Mouse (Mus musculus): ENCODE measurements around the gene Vwf.

The Vwf gene

GRCm38 (mm10) chr6:125546474-125546873 is at the start of gene Vwf:
Gene Vwf, plus strand, starts transcription at chr6:125546774.
- no peak for DNase-seq (ENCODE audit: low read depth in 2 of 2, low spot score in 2 of 2)

- DNase-seq (ENCODE audit: low read depth in 2 of 2, low spot score in 2 of 2): no peak
Observed at GRCm38 (mm10) chr6:125498062-125498461, 48.5 kb upstream of the Vwf start.

- no peak for DNase-seq (ENCODE audit: low read depth in 2 of 2, low spot score in 2 of 2)
Observed at GRCm38 (mm10) chr6:125503186-125503802, 43.3 kb upstream of the Vwf start.

GRCm38 (mm10) chr6:125504622-125505355 is 41.8 kb upstream of the Vwf start:
- DNase-seq (ENCODE audit: low read depth in 2 of 2, low spot score in 2 of 2): no peak

- DNase-seq (ENCODE audit: low read depth in 2 of 2, low spot score in 2 of 2): no peak
Observed at GRCm38 (mm10) chr6:125506427-125506826, 40.1 kb upstream of the Vwf start.

GRCm38 (mm10) chr6:125509783-125510182 is 36.8 kb upstream of the Vwf start:
- DNase-seq (ENCODE audit: low read depth in 2 of 2, low spot score in 2 of 2): no peak

- DNase-seq (ENCODE audit: low read depth in 2 of 2, low spot score in 2 of 2): no peak
Observed at GRCm38 (mm10) chr6:125510645-125511044, 35.9 kb upstream of the Vwf start.

- DNase-seq (ENCODE audit: low read depth in 2 of 2, low spot score in 2 of 2): no peak
Observed at GRCm38 (mm10) chr6:125511196-125511595, 35.4 kb upstream of the Vwf start.

- no peak for DNase-seq (ENCODE audit: low read depth in 2 of 2, low spot score in 2 of 2)
Observed at GRCm38 (mm10) chr6:125512950-125513596, 33.5 kb upstream of the Vwf start.

GRCm38 (mm10) chr6:125515503-125516315 is 30.9 kb upstream of the Vwf start:
- DNase-seq (ENCODE audit: low read depth in 2 of 2, low spot score in 2 of 2): no peak

GRCm38 (mm10) chr6:125521558-125522193 is 24.9 kb upstream of the Vwf start:
- no peak for DNase-seq (ENCODE audit: low read depth in 2 of 2, low spot score in 2 of 2)

- no peak for DNase-seq (ENCODE audit: low read depth in 2 of 2, low spot score in 2 of 2)
Observed at GRCm38 (mm10) chr6:125524027-125524426, 22.5 kb upstream of the Vwf start.

- DNase-seq (ENCODE audit: low read depth in 2 of 2, low spot score in 2 of 2): no peak
Observed at GRCm38 (mm10) chr6:125526066-125526465, 20.5 kb upstream of the Vwf start.

GRCm38 (mm10) chr6:125528614-125529200 is 17.9 kb upstream of the Vwf start:
- no peak for DNase-seq (ENCODE audit: low read depth in 2 of 2, low spot score in 2 of 2)

- no peak for DNase-seq (ENCODE audit: low read depth in 2 of 2, low spot score in 2 of 2)
Observed at GRCm38 (mm10) chr6:125529479-125529878, 17.1 kb upstream of the Vwf start.

- no peak for DNase-seq (ENCODE audit: low read depth in 2 of 2, low spot score in 2 of 2)
Observed at GRCm38 (mm10) chr6:125533104-125533650, 13.4 kb upstream of the Vwf start.

- no peak for DNase-seq (ENCODE audit: low read depth in 2 of 2, low spot score in 2 of 2)
Observed at GRCm38 (mm10) chr6:125534990-125535389, 11.6 kb upstream of the Vwf start.

GRCm38 (mm10) chr6:125538469-125538868 is 8.1 kb upstream of the Vwf start:
- no peak for DNase-seq (ENCODE audit: low read depth in 2 of 2, low spot score in 2 of 2)

- no peak for DNase-seq (ENCODE audit: low read depth in 2 of 2, low spot score in 2 of 2)
Observed at GRCm38 (mm10) chr6:125539423-125539822, 7.2 kb upstream of the Vwf start.

- no peak for DNase-seq (ENCODE audit: low read depth in 2 of 2, low spot score in 2 of 2)
Observed at GRCm38 (mm10) chr6:125540199-125540598, 6.4 kb upstream of the Vwf start.
